Comparison of ENCODE assay signal across 16 mouse cellular contexts in the genomic region with DNA sequence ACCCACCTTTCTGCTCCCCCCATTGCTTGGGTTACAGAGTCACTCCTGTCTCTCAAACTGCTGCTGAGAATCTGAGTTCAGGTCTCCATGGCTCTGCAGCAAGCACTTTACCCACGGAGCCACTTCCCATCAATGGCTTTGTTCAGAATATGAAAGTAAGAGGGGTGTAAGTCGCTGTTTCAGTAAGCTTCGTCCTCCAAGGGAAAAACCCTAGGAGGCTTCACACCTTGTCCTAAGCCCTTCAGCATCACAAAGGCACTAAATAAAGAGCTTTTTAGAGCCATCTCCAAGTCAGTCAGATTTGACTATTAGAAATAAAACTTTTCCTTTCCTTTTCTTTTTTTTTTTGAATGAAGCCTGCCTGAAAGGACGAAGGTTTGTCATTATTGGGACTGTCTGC. TPM values are rescaled to one million over a fixed set of nuclear protein-coding genes. Genes with fewer than 3 reads are reported as not detected.
"Had no signal": no experiment of that assay in that cellular context is flagged by ENCODE, and none has a peak within 500 bp of the region (broad histone marks: within the 10 kb centered on the region; RNA-seq: fewer than 3 reads in every experiment).

No protein-coding gene starts in this region.

- DNase-seq: left cerebral cortex, postnatal 4 days; liver; liver, embryonic 13.5 days; liver, postnatal 0 days; lung, adult 18-20 months; lung, adult 2 months; lung, embryonic 14.5 days; lung, postnatal 10 days; lung, postnatal 14 days; lung, postnatal 36 days; lung, postnatal 4 days; midbrain, embryonic 14.5 days had no signal

RNA-seq across cellular contexts. Expression of gene Prtg, which starts 3.4 kb away (rescaled TPM):
- total RNA-seq: megakaryocyte progenitor cell, adult 5-6 weeks; megakaryocyte, adult 5-6 weeks; megakaryocyte-erythroid progenitor cell, adult 5-6 weeks; monocyte, adult 5-6 weeks had no signal
